Mouse (Mus musculus) intestine, postnatal 0 days (tissue): Measurements from ENCODE around the gene Lrrc4. TPM values are rescaled to one million over a fixed set of nuclear protein-coding genes. Genes with fewer than 3 reads are reported as not detected.

Experiments used
- ATAC-seq: fragments of 200-750 bp; cut with Nextera tagmentation; 2 replicates; pipeline ENCODE4 v1.8.0; 2017; ENCODE audit warnings: mild to moderate bottlenecking, moderate TSS enrichment, moderate library complexity
- H3K27ac ChIP-seq: fragments of 300-500 bp; sonication (generic); 2 replicates; pipeline ENCODE4 v1.5.1; 2014; ENCODE audit warnings: mild to moderate bottlenecking, low read depth, low read length, moderate library complexity
- H3K27me3 ChIP-seq: fragments of 300-500 bp; sonication (generic); replicated peaks from 2 replicates; pipeline ENCODE4 v1.6.1; 2014; ENCODE audit warnings: low read length, mixed read lengths; ENCODE audit not compliant: control insufficient read depth, insufficient read depth
- H3K36me3 ChIP-seq: fragments of 300-500 bp; sonication (generic); 2 replicates; pipeline ENCODE4 v1.6.1; 2014; ENCODE audit warnings: mild to moderate bottlenecking, moderate library complexity; ENCODE audit not compliant: control insufficient read depth, insufficient read depth
- H3K4me1 ChIP-seq: fragments of 300-500 bp; sonication (generic); replicated peaks from 2 replicates; pipeline ENCODE4 v1.6.1; 2014; ENCODE audit warnings: antibody characterized with exemption, low read length, mixed read lengths; ENCODE audit not compliant: control insufficient read depth, insufficient read depth
- H3K4me2 ChIP-seq: fragments of 300-500 bp; sonication (generic); replicated peaks from 2 replicates; pipeline ENCODE4 v1.6.1; 2014; ENCODE audit warnings: low read depth, mild to moderate bottlenecking, moderate library complexity
- H3K4me3 ChIP-seq: fragments of 300-500 bp; sonication (generic); 2 replicates; pipeline ENCODE4 v1.5.1; 2014; ENCODE audit warnings: low read depth, low read length
- H3K9ac ChIP-seq: fragments of 300-500 bp; sonication (generic); 2 replicates; pipeline ENCODE4 v1.6.1; 2014; ENCODE audit warnings: mild to moderate bottlenecking, low read depth, low read length
- H3K9me3 ChIP-seq: fragments of 300-500 bp; sonication (generic); 2 replicates; pipeline ENCODE4 v1.6.1; 2016; ENCODE audit warnings: mixed run types; ENCODE audit not compliant: control insufficient read depth
- CTCF ChIP-seq: sonication (generic); IDR thresholded peaks from 2 replicates; pipeline ENCODE4 v1.5.1; 2016; ENCODE audit warnings: low read depth, mild to moderate bottlenecking, control low read depth, antibody characterized with exemption, moderate library complexity
- WGBS: fragments of 180-500 bp; shearing (Covaris S2); extraction: QIAGEN DNeasy Blood & Tissue Kit; methylation state at CpG from one replicate; pipeline ENCODE4 v1.1.7; 2014; 5-methylcytosine and 5-hydroxymethylcytosine counted together
- polyA plus RNA-seq: library from polyadenylated mRNA; unstranded; fragments of >200 nt; fragmentation: Nextera tagmentation; extraction: Ambion mirVana; gene quantifications from 2 replicates; pipeline ENCODE4 v1.2.1, GENCODE M21; 2015

The Lrrc4 gene
- polyA plus RNA-seq, 1 experiment from 2014 or later: 3.2 TPM

DNA sequence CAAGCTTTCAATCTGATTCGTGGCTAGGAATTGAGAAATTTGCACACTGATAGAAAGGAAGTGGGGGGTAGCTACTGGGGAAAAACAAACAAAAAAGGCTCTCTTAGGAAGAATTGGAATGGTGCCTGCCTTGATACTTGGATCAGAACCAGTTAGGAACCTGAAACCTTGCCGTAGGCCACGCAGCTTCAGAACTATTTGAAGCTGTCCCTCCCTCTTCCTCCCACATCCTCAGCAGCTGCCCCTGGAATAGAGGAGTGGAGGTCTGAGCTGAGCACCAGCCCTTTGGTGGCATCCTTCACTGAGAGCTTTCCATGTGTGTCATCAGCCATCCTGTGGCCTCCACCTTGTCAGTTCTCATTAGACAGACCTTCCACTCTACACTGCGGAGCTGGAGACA lies 14.1 kb upstream of the Lrrc4 start:
- Histone ChIP-seq H3K27me3 (no peaks in the 10 kb centered on the region), H3K9me3 (no peaks in the 10 kb centered on the region), H3K4me1 (no peaks in the 10 kb centered on the region), H3K4me3 (no peak overlapping the region), H3K4me2 (no peak overlapping the region), H3K9ac (no peak overlapping the region), H3K27ac (no peak overlapping the region), H3K36me3 (no peaks in the 10 kb centered on the region; the same call in 1 of the 2 replicates)
- no peak for TF ChIP-seq CTCF
- WGBS: 62% methylated on average over 4 of the region's 4 CpGs
- no peak for ATAC-seq

DNA sequence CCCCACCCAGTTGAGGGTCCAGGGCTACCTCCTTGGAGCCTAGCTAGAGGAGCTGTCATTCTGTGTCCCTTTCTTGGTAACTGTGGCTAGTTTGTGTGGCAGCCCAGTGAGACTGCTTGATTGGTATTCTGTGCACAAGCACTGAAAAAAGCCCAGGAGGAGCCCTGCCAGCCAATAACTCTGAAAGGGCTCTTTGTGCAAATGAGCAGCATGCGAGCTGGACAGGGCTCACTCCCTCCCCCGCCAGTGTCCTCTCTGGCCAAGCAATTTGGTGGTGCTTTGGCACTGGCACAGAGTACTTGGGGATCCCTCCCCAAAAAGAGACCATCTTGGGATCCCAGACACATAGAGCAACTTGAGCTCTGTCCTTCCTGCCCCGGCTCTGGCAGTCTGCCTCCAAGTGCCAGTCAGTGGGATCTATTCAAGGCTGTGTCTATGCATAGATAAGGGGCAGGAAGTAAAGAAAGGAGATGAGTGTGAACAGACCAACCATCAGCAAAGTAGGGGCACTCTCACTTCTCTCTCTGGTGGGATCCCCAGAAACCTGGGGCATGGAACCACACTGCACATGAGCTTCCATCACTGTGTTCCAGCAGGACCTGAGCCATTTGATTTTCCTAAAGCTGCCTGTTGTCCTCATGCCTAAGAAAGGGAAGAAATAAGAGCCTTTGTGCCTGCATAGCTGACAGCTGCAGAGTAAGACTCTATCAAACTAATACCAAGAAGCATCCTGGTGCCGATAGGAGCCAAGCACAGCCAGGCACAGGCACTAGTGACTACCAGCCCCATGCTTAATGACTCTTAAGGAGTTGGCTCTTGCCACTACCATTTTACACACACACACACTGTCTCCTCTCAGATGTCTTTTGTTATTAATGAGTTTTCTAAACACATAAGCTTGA lies 11.1 kb upstream of the Lrrc4 start:
- ATAC-seq: no peak
- Histone ChIP-seq H3K9ac (no peak overlapping the region), H3K9me3 (no peaks in the 10 kb centered on the region), H3K4me1 (no peaks in the 10 kb centered on the region), H3K27me3 (no peaks in the 10 kb centered on the region), H3K27ac (no peak overlapping the region), H3K4me3 (no peak overlapping the region), H3K4me2 (no peak overlapping the region), H3K36me3 (no peaks in the 10 kb centered on the region; the same call in 1 of the 2 replicates)
- no peak for TF ChIP-seq CTCF
- WGBS: 73% methylated on average over 4 of the region's 4 CpGs

DNA sequence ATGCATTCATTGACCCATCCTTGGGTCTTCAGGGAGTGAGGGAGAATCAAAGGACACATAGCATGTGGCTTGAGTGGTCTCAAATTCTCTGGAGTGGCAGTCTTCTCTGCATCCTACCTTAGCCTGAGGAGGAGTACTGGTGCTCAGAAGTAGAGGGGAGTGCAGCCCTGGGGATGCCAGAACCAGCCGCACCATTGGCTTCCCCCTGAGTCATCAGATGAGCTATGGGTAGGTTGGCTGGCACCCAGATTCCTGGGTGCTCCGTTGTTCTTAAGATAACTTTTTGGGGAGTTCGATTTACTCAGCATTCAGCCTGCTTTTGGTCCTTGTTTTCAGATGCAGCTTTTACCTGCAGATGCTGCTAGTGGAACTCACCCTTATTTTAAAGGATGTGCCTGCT lies 10.0 kb upstream of the Lrrc4 start:
- no peak for TF ChIP-seq CTCF
- WGBS: 85% methylated on average over 3 of the region's 3 CpGs

DNA sequence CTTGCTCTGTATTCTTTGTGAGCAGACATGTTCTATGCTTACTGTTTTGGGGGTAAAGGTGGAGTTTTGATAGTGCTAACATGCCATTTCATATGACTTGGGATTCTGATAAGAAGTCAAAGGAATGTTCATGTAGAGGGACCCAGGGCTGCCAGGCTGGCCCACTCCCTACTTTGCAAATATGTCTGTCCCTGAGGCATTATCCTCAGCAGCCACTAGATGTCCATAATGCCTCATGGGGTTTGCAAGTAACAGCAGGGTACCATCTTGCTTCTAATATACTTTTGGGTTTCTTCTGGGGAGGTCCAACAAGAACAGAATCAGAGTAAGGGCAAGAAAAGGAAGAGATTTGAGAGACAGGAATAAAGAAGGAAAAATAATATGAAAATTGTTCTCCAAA lies 5.1 kb upstream of the Lrrc4 start:
- TF ChIP-seq CTCF: peak; percentile 75
- Histone ChIP-seq H3K27me3 (no peaks in the 10 kb centered on the region), H3K9me3 (no peaks in the 10 kb centered on the region), H3K4me3 (no peak overlapping the region), H3K27ac (no peak overlapping the region), H3K4me2 (no peak overlapping the region), H3K9ac (no peak overlapping the region), H3K4me1 (no peaks in the 10 kb centered on the region), H3K36me3 (no peaks in the 10 kb centered on the region)
- peak; percentile 20; the same call in 1 of the 2 replicates for ATAC-seq

More for the DNA sequence above, 10.0 kb upstream of the Lrrc4 start:
- Histone ChIP-seq H3K9ac (no peak overlapping the region), H3K4me3 (no peak overlapping the region), H3K36me3 (no peaks in the 10 kb centered on the region; the same call in 1 of the 2 replicates), H3K4me2 (no peak overlapping the region), H3K27me3 (no peaks in the 10 kb centered on the region), H3K27ac (no peak overlapping the region), H3K4me1 (no peaks in the 10 kb centered on the region), H3K9me3 (no peaks in the 10 kb centered on the region)
- ATAC-seq: no peak

DNA sequence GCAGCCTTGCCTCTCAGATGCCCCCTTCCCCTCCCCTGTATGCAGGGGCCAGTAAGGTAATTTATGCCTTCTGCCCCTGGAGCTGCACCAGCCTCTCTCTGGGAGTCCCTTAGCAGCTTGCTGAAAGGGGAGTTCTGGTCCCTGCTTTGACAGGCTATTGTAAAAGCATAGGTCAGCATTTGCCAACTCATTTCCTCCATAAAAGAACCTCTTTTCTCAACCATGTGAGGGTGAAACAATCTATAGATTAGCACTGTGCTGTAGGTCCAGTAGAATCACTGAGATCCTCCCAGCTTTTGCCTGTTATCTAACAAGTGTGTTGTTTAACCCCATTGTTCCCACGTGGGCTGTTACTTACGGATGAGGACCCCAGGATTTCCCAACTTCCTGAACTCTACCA lies 2.5 kb upstream of the Lrrc4 start:
- no peak overlapping the region for H3K9ac ChIP-seq
- H3K4me1 ChIP-seq: 0 out of 2 replicates have a peak, but pooled peaks cover 4% of the 10 kb centered on the region
- peak overlapping the region; percentile 100 for H3K4me2 ChIP-seq
- H3K36me3 ChIP-seq: no peaks in the 10 kb centered on the region; the same call in 1 of the 2 replicates
- TF ChIP-seq CTCF: no peak
- no peak overlapping the region for H3K4me3 ChIP-seq
- 51% methylated on average over 2 of the region's 2 CpGs for WGBS
- peak; percentile 70 for ATAC-seq
- H3K27ac ChIP-seq: peak overlapping the region; percentile 84
- no peaks in the 10 kb centered on the region for H3K9me3 ChIP-seq
- H3K27me3 ChIP-seq: no peaks in the 10 kb centered on the region

DNA sequence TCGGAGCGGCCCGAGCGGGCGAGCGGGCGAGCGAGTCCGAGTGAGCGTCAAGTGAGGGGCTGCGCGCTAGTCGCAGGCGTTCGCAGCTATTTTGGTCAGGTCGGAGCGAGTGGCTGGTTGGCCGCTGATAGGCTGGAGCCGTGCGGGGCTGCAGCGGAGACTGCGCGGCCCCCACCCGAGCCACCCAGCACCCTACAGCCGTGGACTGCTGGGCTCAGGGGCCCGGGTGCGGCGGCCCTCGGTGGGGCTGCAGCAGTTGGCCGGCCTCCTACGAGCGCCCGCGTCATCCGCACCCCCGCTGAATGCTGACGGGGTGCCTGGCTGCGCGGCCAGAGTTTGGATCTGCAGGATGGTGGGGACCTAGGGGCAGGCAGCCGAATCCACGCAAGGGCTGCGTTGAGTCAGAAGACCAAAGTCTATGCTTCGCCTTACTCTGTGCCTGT lies 1.9 kb upstream of the Lrrc4 start:
- Histone ChIP-seq H3K27me3 (no peaks in the 10 kb centered on the region), H3K4me1 (0 out of 2 replicates have a peak, but pooled peaks cover 4% of the 10 kb centered on the region), H3K9me3 (no peaks in the 10 kb centered on the region), H3K4me3 (peak overlapping the region; percentile 63), H3K4me2 (peak overlapping the region; percentile 100), H3K36me3 (no peaks in the 10 kb centered on the region; the same call in 1 of the 2 replicates), H3K27ac (peak overlapping the region; percentile 84), H3K9ac (peak overlapping the region; percentile 76)
- 4% methylated on average over 43 of the region's 43 CpGs for WGBS
- ATAC-seq: peak; percentile 54
- TF ChIP-seq CTCF: no peak
